Mouse (Mus musculus): ENCODE measurements around the gene Serac1.

Serac1 gene

DNA sequence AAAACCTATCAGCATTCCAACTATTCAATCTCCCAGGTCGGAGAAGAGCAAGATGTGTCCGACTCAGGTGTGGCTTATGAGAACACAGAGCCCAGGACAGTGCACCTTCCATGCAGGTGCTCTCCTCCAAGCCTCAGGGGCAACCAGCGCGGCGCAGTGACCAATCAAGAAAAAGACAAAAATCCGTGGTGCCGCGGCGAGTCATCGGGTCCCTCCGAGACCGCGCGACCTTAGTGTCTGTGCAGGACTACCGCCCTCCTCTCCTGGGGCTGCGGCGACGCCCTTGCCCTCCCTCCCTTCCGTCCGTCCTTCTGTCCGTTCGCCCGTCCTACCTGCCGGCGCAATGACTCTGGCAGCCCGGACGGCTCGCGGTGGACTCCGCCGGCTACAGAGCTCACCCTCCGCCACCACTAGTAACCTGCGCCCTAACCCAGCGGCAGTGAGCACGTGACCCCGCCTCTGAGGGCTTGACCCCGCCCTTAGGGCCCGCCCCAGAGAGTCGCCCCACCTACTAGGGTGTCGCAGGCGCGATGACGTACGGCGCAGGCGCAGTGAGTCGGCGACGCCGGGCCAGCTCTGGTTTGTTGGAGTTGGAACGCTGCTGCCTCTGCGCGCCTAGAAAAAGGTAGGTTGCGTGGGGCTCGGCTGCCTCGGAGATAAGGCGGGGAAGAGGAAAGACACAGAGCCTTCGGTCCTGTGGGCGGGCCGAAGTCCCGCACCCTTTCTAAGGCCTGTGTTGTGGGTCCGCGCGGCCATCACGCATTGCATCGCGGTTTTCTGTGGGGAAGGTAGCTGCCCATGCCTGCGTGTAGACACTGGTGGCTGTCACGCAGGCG, at the start of gene Serac1, which contains the start of gene Gtf2h5:
TSS of gene Serac1 (minus strand) at position 455 of the 836 bp plus-strand sequence.
TSS of gene Gtf2h5 (plus strand) at position 500 of the 836 bp plus-strand sequence.
- peak; percentile 97 to 98 for DNase-seq

DNA sequence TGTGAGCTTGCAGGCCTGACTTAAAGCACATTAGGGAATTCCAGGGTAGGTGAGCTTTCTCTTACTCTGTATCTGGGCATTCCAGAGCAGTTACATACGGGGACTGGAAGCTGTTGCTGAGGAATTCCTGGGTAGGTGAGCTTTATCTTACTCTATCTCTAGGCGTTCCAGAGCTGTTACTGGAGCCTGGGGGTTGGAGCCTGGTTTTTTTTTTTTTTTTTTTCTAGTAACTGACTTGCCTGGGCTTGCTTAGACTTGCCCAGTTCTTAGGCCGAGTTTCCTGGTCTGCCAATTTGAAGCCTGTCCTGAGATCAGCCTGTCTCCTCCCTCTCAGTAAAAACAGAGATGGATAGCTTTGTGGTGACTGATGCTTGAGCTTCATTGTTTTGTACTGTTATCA, 48.5 kb upstream of the Serac1 start:
- no peak for DNase-seq

DNA sequence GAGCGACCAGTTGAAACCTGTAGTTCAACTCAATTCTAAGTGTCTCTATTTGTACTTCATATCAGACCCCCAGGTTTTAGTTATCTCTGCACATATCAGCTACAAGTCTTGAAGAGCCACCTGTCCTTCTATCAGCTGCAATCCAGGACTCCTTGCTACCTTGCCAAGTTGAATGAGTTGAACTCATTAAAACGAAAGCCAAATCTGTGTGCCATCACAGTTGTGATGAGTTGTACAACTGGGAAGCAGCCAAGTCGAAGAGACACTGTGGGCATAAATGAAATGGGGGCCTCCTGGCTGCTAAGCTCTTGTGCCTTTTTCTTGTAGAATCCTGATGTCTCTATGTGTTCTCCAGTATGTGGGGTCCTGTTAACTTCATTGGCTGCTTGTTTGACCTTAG, 45.9 kb upstream of the Serac1 start:
- no peak for DNase-seq

DNA sequence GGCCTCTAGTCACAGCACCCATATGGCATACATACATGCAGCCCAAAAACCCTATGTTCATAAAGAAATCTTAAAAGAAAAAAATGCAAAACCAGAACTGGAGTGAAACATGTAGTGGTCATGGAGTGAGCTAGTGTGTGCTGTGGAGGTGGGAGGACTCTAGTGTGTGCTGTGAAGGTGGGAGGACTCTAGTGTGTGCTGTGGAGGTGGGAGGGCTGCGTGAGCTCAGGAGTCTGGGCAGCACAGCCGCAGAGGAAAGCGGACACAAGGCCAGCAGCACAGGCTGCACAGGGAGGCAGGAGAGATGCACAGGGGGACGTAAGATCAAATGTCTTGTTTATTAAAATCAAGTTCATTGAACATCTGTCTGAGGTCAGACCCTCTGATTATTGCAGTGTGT, 44.2 kb upstream of the Serac1 start:
- DNase-seq = no peak

DNA sequence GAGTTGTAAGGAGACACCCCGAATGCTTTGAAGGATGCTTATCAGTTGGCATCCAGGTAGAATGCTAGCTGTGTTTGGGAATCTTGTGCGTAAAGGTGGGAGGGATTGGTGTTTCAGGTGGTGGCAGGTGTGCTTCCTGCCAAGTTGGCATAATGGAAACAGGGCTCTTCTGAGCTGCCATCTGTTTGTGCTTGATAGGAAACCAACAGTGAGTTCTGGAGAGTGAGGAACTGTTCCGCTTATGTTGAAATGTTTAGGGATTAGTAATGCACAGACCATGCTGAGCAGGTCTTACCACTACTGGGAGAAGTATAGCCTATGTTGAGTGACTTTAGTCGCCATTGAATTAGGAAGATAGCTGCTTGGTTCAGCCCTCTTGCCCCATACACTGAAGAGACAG, 39.3 kb upstream of the Serac1 start:
- no peak for DNase-seq

DNA sequence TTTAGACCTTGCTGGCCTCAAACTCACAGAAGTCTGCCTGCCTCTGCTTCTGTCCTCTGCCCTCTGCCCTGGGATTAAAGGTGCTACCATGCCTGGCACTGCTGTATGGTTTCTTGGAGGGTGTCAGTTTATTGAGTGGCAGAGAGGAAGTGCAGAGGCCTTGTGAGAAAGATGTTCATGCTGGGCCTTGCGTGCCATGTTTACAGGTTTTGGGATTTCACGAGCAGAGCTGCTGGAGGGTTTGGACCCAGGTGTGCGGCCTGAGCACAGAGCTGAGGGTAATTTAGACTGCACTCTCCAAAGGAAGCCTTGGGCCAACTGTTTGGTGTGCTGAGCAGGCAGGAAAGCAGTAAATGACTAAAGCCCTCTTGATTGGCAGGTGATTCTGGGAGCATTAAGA, 38.4 kb upstream of the Serac1 start:
- DNase-seq = no peak

DNA sequence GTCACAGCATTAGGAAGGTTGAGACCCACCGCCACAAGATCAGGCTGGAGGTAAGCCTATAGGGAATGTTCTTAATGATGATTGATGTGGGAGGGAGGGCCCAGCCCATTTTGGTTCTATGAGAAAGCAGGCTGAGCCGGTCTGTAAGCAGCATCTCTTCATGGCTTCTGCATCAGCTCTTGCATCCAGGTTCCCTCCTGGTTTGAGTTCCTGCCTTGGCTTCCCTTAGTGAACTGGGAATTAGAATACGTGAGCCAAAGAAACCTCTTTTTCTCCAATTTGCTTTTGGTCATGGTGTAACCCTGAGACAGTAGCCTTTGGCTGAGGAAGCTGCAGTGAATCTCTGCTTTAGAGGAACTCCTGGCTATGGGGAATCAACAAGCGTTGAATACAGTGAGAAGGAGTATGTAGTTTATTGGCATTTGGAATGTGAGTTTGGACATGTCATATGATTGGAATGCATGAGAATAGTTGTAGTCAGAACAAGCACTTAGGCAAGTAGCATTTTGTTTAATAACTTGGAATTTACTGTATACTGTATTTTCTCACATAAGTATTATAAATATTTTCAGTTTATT, 37.7 kb upstream of the Serac1 start:
- DNase-seq = no peak

DNA sequence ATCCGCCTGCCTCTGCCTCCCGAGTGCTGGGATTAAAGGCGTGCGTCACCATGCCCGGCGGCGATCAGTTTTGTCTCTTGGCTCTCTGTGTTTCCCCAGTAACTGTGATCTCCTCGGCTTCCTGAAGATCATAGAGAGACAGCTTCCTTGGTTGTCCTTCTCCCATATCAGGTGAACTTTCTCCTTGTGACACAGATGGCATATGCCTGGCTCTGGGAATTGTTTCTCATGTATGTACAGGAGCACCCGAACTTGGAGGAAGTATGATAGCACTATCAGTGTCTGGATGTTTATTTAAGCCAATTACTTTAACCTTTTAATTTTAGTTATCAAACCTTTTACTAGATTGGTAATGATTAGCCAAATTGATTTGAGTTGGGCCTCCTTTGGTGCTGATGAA, 35.5 kb upstream of the Serac1 start:
- no peak for DNase-seq

DNA sequence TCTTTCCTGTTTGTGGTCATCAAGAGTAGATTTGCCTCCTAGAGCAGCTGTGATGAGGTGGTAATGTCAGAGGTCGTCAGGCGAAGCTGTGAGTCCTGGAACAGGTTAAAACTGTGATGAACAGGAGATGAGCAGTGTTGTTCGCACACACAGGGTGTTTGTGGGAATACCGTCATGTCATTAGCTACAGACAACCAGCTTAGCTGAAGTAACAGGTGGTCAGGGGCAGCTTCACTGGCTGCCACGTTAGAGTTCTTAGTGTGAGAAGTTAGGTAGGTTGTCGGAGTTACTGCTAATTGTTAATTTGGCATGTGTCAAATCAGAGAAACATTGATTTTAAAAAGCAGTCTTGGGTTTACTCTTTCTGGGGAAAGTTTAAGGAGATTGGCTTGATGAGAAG, 34.1 kb upstream of the Serac1 start:
- DNase-seq = no peak

DNA sequence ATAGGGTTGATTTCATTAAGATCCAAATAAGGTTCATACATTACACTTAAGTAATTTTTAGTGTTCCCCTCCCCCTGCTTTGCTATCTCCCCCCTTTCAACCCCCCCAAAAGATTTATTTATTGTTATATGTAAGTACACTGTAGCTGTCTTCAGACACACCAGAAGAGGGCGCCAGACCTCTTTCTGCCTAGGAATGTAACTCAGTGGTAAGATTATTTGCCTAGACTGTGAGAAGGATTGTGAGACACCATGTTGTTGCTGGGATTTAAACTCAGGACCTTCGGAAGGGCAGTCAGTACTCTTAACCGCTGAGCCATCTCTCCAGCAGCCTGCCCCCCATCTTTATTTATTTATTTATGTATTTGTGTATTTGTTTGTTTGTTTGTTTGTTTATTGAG, 31.4 kb upstream of the Serac1 start:
- no peak for DNase-seq

DNA sequence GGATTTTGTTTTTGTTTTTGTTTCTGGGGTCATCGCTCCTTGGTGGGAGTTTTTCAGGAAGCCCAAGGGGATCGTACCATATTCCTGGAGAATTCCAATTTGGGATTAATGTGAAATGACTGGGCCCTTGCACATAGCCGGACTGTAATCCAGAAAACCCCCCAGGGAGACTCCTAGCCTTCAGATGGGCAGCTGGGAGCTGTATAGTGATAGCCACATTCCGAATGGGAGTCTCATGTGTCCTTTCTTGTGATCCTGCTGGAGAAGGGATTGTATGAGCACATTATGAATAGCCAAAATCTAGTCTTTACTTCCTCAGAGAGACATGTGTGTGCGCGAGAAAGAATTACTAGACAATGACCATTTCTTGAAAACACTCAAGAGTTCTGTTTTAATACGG, 28.6 kb upstream of the Serac1 start:
- no peak for DNase-seq

DNA sequence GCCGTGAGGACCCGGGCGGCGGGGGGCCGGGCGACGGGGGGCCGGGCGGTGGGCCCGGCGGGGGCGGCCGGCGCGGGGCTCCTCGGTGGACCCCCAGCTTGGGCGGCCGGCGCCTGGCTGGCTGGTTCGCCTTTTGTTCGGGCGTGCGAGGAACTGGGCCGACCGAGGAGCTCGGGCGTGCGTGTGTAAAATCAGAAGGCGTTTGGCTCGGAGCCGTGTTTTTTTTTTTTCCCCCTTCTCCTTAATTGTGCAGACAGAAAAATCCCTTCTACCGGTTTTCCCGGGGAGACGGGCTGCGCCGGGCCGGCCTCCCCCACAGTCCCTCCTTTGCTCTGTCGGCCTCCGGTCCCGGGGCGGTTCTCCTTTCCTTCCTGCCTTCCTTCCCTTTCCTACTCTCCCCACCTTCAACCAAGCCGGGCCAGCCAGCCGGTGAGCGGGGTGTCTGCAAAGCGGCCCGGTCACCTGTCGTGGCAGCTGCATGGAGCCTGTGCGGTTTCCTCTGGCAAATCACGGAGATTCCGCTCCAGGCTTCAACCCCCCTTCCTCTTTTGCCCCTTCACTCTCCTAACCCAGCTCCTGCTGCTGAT, 27.6 kb upstream of the Serac1 start:
- DNase-seq = peak; percentile 36 to 47

DNA sequence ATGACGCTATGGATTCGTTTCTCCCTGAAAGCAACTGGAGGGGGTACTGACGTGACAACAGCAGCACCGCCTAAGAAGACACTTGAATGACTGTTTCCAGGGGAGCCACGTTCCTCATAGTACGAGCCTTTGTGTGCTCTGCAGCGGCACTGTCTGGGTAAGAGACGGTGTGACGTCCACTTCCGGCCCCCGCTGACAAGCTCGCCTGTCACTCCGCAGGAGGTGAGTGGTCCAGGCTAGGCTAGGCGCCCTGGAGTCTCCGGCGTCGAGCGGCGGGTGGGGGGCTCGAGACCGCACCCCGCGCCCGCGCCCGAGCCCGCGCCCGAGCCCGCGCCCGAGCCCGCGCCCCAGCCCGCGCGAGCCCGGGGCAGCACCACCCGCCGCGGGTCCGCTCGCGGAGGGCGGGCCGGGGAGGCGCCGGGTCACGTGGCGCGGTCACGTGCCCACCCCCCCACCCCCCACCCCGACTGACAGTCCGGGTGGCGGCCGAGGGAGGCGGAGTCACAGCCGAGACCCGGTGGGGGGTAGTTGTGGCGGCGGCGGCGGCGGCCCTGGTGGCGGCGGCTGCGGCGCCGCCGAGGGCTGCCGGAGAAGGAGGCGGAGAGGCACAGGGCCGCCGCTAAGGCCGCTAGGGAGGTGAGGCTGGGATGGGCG, 26.9 kb upstream of the Serac1 start, which contains the start of gene Tulp4:
TSS of gene Tulp4 (plus strand) at position 77 of the 654 bp plus-strand sequence.
- peak; percentile 76 to 77 for DNase-seq

DNA sequence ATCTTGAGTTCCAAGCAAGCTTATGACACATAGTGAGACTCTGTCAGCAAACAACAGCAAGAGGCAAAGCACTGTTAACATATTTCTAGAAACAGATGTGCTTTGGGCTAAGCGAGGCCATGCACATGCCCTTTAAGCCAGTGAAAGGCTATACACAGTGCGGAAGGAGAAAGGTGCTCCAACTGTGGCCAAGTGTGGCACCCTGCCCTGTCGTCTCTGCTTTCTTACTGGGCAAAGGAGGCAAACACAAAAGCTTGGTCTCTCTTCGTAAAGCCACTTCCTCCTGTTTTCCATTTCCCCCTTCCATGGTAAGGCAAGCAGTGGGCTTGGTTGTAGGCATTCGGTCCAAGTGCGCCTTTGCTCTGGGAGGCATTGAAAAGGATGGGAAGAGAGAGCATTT, 24.0 kb upstream of the Serac1 start:
- DNase-seq = no peak

DNA sequence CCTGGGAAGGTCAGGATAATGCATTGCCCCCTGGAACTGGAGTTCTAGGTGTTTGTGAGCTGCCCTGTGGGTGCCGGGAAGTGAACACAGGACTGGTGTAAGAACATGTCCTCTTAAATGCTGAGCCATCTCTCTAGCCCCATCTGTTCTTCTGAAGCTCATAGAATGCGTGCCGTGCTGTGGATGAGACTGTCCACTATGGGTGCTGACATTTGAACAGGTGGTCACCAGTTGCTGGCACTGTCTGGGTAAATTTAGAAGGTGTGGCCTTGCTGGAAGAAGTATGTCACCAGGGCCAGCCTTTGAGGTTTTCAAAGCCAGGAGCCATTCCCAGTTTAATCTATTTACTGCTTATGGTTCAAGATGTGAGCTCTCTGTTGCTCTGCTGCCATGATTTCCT, 22.7 kb upstream of the Serac1 start:
- DNase-seq = no peak

DNA sequence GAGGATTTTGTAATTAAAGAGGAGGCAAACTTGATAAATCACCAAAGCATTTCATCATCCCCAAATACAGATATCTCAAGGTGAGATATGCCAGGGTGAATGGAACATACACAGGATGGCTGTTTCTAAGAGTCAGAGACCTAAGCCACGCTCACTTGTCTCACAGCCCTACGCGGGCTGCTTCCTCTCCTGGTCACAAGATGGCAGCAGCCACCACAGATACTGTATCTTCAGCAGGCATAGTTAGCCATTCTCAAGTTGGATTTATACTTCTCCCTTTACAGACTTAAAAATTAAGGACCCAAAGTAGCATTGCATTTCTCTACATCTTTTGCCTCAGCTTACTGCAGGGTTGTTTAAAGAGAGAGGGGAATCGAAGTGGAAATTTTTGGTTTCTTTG, 18.3 kb upstream of the Serac1 start:
- DNase-seq = peak; percentile 32 to 70

DNA sequence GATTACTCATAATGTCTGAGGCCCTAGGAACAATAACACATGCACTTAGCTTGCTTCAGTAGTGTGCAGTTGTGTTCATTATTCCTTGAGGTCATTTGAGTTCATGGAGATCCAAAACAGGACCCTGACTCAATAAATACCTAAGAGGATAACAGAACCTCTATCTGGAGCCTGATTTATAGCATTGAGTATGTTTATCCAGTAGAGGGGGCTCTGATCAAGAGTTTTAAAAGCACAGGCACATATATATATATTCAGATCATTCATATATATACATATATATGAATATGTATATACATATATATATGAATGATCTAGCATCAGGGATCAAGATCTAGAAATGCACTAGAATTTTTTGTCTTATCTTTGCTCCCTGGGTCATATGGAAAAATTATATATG, 16.0 kb upstream of the Serac1 start:
- no peak for DNase-seq

DNA sequence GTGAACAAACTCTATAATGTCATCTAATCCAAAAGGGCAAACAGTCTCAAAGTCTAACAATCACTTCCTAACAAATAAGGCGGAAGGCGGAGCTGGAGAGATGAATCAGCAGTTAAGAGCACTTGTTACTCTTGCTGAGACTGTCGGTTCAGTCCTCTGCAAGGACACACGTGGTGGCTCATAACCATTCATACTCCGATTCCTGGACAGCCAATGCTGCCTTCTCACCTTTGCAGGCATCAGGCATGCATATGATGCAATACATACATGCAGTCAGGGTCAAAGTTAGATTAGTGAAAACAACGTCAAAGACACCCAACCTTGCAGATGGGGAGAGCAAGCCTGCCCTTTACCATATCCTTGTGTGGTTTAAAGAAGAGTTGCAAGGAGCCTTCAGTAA, 12.1 kb upstream of the Serac1 start:
- no peak for DNase-seq

DNA sequence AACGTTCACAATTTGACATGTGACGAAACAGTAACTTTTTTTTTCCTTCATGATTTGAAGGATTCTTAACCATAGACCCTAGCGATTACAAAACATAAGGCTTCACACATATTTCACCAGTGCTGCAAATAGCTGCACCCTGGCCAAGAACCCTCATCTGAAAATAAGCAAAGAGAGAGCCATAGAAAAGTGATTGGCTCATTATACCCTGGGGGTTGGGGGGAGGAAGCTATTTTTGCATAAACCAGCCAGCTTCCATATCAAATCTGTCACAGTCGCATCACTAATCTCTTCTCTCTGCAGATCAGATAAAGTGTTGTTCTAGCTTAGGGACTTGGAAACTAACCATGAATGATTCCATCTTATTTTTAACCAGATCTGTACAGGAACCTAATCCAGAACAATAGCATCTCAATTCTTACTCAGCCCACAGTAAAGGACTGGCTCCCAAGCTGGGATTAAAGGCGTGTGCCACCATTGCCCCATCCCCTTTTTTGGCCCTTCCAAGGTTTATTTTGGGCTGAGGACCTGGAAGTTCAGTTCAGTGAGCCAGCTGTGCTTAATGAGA, 3.9 kb upstream of the Serac1 start:
- no peak for DNase-seq

DNA sequence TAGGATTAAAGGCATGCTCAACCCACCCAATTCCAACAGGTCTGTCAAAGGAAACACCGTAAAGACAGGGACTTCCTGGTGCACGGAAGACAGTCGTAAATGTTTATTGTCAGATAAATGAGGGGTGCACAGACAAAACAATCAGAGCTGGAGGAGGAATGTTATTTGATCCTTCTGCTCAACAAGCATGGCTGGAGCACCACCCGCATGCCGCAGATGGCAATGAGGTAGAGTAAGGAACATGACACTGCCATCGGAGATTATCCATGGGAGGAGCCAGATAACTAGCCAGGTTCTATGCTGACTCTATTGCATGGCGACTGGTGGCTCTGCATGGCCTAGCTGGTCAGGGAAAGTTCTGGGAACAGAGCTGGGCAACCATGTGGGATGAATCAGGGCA, 6.1 kb downstream of the Serac1 start:
- DNase-seq = no peak

DNA sequence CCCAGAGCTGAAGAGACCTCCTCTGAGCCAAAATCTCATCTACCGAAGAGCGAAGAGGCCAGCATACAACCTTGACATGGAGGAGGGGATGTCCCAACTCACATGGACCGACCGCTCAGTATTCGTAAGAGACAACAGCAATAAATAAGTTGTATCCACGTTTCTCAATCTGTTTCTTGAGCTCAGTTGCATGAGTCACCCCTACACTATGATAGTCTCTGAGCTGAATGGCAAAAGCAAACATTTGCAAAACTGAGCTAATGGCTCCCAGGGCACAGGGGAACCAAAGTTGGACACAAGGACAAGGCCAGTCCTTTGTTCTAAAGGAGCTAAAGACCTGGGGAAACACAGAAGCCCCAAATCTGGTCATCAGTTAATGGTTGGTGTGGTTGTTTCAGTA, 9.7 kb downstream of the Serac1 start:
- no peak for DNase-seq

DNA sequence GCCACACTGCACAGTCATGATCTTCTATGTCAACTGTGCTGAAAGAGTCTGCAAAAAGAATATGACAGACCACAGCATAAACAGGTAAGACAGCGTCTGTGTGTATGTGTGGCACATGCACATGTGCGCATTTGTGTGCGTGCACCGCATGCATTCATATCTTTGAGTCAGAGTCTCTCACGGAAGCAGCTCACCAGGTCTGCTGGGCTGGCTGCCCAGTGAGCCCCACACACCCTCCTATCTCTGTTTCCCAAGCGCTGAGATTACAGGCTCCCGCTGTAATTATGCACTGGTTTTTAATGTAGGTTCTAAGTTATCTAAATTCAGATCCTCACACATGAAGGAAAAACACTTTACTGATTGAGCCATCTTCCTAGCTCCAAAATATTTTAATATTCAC, 11.9 kb downstream of the Serac1 start:
- DNase-seq = no peak

DNA sequence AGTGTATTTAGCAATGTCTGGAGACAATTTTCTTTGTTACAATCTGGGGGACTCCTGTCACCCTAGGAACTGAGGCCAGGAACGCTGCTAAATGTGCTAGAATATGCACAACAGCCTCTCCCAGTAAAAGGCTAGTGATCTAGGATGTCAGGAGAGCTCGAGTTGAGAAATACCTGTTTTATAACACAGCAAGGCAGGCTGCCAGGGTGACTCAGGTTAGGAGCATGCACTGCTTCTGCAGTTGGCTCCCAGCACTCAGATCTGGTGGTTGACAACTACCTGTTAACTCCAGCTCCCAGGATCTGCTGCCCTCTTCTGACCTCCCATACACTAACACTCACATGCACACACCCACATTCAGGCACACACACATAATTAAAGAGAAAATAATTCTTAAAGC, 13.5 kb downstream of the Serac1 start:
- no peak for DNase-seq
